Mouse (Mus musculus) thymus, adult 2 months (tissue): ENCODE results near the gene Gtf2ird1.

Source experiments
- CTCF ChIP-seq: fragments of 200-500 bp; IDR thresholded peaks from 2 replicates; pipeline ENCODE4 v1.5.1; 2012; ENCODE audit warnings: mild to moderate bottlenecking, control low read depth, low read length, moderate library complexity, borderline replicate concordance; ENCODE audit not compliant: control insufficient read depth, poor library complexity, insufficient read depth; ENCODE audit errors: extremely low read depth
- POLR2A ChIP-seq: fragments of 200-500 bp; IDR thresholded peaks from 2 replicates; pipeline ENCODE4 v1.6.1; 2012; ENCODE audit warnings: mild to moderate bottlenecking, low read length, control low read depth, moderate library complexity; ENCODE audit not compliant: control insufficient read depth, poor library complexity, insufficient read depth; ENCODE audit errors: extremely low read depth

DNA sequence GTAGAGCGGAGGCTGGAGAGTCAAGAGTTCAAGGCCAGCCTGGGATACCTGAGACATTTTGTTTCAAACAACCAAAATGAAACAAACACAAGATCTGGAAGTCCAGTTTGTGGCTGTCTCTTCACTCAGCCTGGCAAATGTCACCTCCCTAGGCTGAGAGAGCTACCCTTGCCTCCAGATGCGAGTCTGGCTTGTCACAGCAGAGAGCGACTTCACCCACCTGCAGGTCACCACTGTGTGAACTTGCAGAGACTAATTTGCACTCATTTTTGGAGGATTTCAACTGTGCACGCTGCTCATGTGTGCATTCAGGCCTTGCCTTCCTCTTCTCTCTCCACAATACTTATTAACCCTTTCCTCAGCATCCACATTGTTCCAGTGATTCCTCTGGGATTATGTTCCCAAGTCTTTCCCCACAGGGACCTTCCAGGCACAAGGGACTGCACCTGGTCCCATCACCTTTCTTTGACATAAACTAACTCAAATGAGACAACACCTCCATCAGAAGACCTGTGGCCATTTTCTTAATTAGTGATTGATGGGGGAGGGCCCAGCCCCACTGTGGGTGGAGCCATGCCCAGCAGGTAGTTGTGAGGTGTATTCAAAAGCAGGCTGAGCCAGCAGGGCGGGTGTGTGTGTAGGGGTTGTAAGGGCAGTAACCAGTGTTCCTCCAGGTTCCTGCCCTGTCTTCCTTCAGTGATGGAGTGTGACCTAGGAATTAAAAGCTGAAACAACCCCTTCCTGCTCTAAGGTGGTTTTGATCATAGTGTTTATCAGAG, 84.8 kb downstream of the Gtf2ird1 start:
- no peak for TF ChIP-seq CTCF
- TF ChIP-seq POLR2A, result 0 out of 2 replicates have a peak, but pooled peaks have one; percentile 23
